Mouse (Mus musculus) forebrain, embryonic 16.5 days (tissue): Measurements from ENCODE around the gene Bad. TPM values are rescaled to one million over a fixed set of nuclear protein-coding genes. Genes with fewer than 3 reads are reported as not detected.

Source experiments
- ATAC-seq: fragments of 200-750 bp; cut with Nextera tagmentation; 2 replicates; pipeline ENCODE4 v1.8.0; 2017; ENCODE audit warnings: mild to moderate bottlenecking, moderate library complexity
- H3K27ac ChIP-seq: fragments of 300-500 bp; sonication (generic); 2 replicates; pipeline ENCODE4 v1.5.1; 2014; ENCODE audit warnings: low read length, control low read depth
- H3K27me3 ChIP-seq: fragments of 300-500 bp; sonication (generic); replicated peaks from 2 replicates; pipeline ENCODE4 v1.6.1; 2014; ENCODE audit warnings: low read length; ENCODE audit not compliant: control insufficient read depth, insufficient read depth
- H3K36me3 ChIP-seq: fragments of 300-500 bp; sonication (generic); 2 replicates; pipeline ENCODE4 v1.6.1; 2014; ENCODE audit not compliant: control insufficient read depth, insufficient read depth
- H3K4me1 ChIP-seq: fragments of 300-500 bp; sonication (generic); replicated peaks from 2 replicates; pipeline ENCODE4 v1.6.1; 2014; ENCODE audit warnings: low read length; ENCODE audit not compliant: control insufficient read depth, insufficient read depth
- H3K4me2 ChIP-seq: fragments of 300-500 bp; sonication (generic); 2 replicates; pipeline ENCODE4 v1.6.1; 2014; ENCODE audit warnings: mild to moderate bottlenecking, low read length, control low read depth
- H3K4me3 ChIP-seq: fragments of 300-500 bp; sonication (generic); replicated peaks from 2 replicates; pipeline ENCODE4 v1.5.1; 2014; ENCODE audit warnings: mild to moderate bottlenecking, low read length, control low read depth
- H3K9ac ChIP-seq: fragments of 300-500 bp; sonication (generic); replicated peaks from 2 replicates; pipeline ENCODE4 v1.6.1; 2014; ENCODE audit warnings: low read depth, low read length, control low read depth
- H3K9me3 ChIP-seq: fragments of 300-500 bp; sonication (generic); 2 replicates; pipeline ENCODE4 v1.6.1; 2016; ENCODE audit warnings: low read length; ENCODE audit not compliant: control insufficient read depth
- WGBS: fragments of 180-500 bp; shearing (Covaris S2); extraction: QIAGEN DNeasy Blood & Tissue Kit; methylation state at CpG from one replicate; pipeline ENCODE4 v1.1.7; 2014; 5-methylcytosine and 5-hydroxymethylcytosine counted together
- polyA plus RNA-seq: library from polyadenylated mRNA; unstranded; fragments of >200 nt; fragmentation: Nextera tagmentation; extraction: Ambion mirVana; gene quantifications from 2 replicates; pipeline ENCODE4 v1.2.1, GENCODE M21; 2015

Bad gene
- polyA plus RNA-seq, 1 experiment from 2014 or later, result 88.4 TPM

DNA sequence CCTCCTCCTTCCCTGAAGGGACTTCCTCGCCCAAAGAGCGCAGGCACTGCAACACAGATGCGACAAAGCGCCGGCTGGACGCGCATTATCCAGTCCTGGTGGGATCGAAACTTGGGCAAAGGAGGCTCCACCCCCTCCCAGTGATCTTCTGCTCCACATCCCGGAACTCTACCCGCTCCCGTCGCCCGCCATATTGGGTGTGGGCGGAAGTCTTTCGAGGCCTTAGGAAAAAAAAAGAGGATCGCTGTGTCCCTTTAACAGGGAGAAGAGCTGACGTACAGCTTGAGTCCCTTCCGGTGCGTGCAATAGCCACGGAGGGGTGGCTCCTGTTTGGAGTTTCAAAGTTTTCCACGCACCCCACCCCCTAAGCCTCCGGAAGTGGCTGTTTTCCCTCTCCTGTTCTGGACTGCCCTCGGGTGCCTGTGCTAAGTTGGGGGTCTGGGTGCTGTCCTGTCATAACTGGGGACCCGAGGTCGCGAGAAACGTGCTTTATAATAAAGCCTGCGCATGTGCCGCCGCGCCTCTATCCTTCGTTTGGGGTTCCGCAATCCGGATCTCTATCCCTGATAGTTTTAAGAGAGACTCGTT, 9.8 kb downstream of the Bad start:
- H3K9me3 ChIP-seq, result no peaks in the 10 kb centered on the region

DNA sequence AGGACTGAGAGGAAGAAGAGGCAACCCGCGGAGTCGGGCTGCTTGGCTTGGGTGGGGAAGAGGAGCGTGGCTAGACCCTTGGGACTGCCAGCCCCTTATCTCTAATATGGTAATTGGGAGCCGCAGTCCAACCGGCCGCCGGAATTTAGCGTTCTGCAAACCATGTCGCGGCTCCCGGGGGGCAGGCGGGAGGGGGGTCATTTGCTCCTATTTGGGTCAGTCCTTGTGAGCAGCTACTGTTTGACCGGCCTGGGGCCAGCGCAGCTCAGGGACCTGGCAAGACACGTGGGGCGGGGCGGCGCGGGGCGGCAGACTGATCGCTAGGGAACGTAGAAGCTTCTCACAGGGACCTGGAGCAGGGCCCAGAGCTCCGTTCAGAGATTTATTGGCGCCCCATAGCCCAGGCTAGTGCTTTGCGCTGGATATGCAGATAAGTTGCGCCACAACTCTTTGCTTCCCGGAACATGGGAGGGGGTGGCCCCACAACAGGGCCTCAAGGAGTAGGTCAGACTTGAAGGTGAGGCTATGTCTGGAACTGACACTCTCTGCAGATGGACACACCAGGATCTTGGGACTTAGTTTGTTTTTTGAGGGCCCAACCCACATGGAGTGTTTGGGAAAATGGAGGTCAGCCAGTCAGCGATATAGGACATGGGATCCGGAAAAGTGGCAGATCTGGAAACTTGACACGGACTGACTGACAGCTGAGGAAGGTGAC, 10.5 kb downstream of the Bad start:
- Histone ChIP-seq H3K4me3 (peak overlapping the region; percentile 68), H3K36me3 (no peaks in the 10 kb centered on the region), H3K9ac (peak overlapping the region; percentile 76), H3K4me2 (peak overlapping the region; percentile 77), H3K9me3 (no peaks in the 10 kb centered on the region), H3K27me3 (no peaks in the 10 kb centered on the region), H3K27ac (peak overlapping the region; percentile 95), H3K4me1 (peaks cover 17% of the 10 kb centered on the region)
- peak; percentile 39 for ATAC-seq
- 3% methylated on average over 31 of the region's 31 CpGs for WGBS

More for the DNA sequence above, 9.8 kb downstream of the Bad start:
- Histone ChIP-seq H3K36me3 (no peaks in the 10 kb centered on the region), H3K27me3 (no peaks in the 10 kb centered on the region), H3K4me2 (peak overlapping the region; percentile 77), H3K4me3 (peak overlapping the region; percentile 68), H3K27ac (peak overlapping the region; percentile 95), H3K9ac (peak overlapping the region; percentile 76), H3K4me1 (peaks cover 17% of the 10 kb centered on the region)
- under 1% methylated on average over 35 of the region's 35 CpGs for WGBS
- ATAC-seq, result peak; percentile 90

- ATAC-seq, result no peak
- peak overlapping the region; percentile 14; the same call in 1 of the 2 replicates for H3K9ac ChIP-seq
- H3K36me3 ChIP-seq, result no peaks in the 10 kb centered on the region
- no peak overlapping the region; the same call in 1 of the 2 replicates for H3K27ac ChIP-seq
- WGBS, result 28% methylated on average over 3 of the region's 3 CpGs
- H3K4me3 ChIP-seq, result no peak overlapping the region; the same call in 1 of the 2 replicates
- H3K4me1 ChIP-seq, result peaks cover 17% of the 10 kb centered on the region
- H3K27me3 ChIP-seq, result no peaks in the 10 kb centered on the region
- no peaks in the 10 kb centered on the region for H3K9me3 ChIP-seq
- H3K4me2 ChIP-seq, result peak overlapping the region; percentile 77
Measured at GRCm38 (mm10) chr19:6952712-6953037, 11.0 kb downstream of the Bad start.

- H3K36me3 ChIP-seq, result no peaks in the 10 kb centered on the region
- H3K9ac ChIP-seq, result no peak overlapping the region
- peaks cover 17% of the 10 kb centered on the region for H3K4me1 ChIP-seq
- no peak overlapping the region for H3K27ac ChIP-seq
- no peak overlapping the region for H3K4me2 ChIP-seq
- H3K4me3 ChIP-seq, result no peak overlapping the region
- H3K27me3 ChIP-seq, result no peaks in the 10 kb centered on the region
- ATAC-seq, result no peak
- H3K9me3 ChIP-seq, result no peaks in the 10 kb centered on the region
- 45% methylated on average over 9 of the region's 9 CpGs for WGBS
Measured at GRCm38 (mm10) chr19:6954046-6954445, 12.4 kb downstream of the Bad start.

GRCm38 (mm10) chr19:6955424-6955823, 13.8 kb downstream of the Bad start:
- no peak overlapping the region for H3K4me2 ChIP-seq
- no peak overlapping the region for H3K9ac ChIP-seq
- H3K4me3 ChIP-seq, result no peak overlapping the region
- WGBS, result 90% methylated on average over 7 of the region's 7 CpGs
- no peak for ATAC-seq
- H3K36me3 ChIP-seq, result no peaks in the 10 kb centered on the region
- H3K4me1 ChIP-seq, result peaks cover 11% of the 10 kb centered on the region
- no peak overlapping the region for H3K27ac ChIP-seq
- no peaks in the 10 kb centered on the region for H3K9me3 ChIP-seq
- H3K27me3 ChIP-seq, result no peaks in the 10 kb centered on the region

DNA sequence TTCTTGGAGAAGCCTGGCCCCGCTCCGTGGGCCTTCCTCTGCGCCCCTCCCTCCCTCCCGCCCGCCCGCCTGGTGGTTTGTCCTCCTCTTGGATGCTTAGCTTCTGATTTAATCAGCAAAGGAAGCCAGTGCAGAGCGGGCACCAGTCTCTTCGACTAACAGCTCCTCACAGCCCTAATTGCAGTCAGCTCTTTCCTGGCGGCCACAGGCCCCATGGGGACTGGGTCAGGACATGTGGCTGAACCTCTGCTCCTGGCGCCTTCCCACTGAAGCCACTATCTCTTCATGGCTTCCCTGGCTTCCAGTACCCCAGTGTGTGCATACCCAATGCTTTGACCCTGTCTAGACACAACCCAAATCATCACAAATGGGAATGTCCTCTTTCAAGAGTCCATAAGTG, 14.8 kb downstream of the Bad start:
- H3K36me3 ChIP-seq, result no peaks in the 10 kb centered on the region
- no peak overlapping the region for H3K4me2 ChIP-seq
- H3K4me3 ChIP-seq, result no peak overlapping the region
- H3K27me3 ChIP-seq, result no peaks in the 10 kb centered on the region
- peaks cover 11% of the 10 kb centered on the region for H3K4me1 ChIP-seq
- no peak overlapping the region for H3K27ac ChIP-seq
- no peaks in the 10 kb centered on the region for H3K9me3 ChIP-seq
- H3K9ac ChIP-seq, result no peak overlapping the region
- 87% methylated on average over 10 of the region's 10 CpGs for WGBS
- ATAC-seq, result no peak

GRCm38 (mm10) chr19:6968491-6969271, 27.0 kb downstream of the Bad start:
- 16% methylated on average over 15 of the region's 15 CpGs for WGBS
- Histone ChIP-seq H3K9ac (no peak overlapping the region), H3K4me2 (peak overlapping the region; percentile 47), H3K27me3 (peaks cover 15% of the 10 kb centered on the region; the same call in 1 of the 2 replicates), H3K4me1 (peaks cover 14% of the 10 kb centered on the region), H3K36me3 (no peaks in the 10 kb centered on the region), H3K4me3 (peak overlapping the region; percentile 42), H3K27ac (no peak overlapping the region), H3K9me3 (no peaks in the 10 kb centered on the region)
- ATAC-seq, result no peak

GRCm38 (mm10) chr19:6969291-6969664, 27.6 kb downstream of the Bad start:
- Histone ChIP-seq H3K4me3 (peak overlapping the region; percentile 42), H3K4me2 (peak overlapping the region; percentile 47), H3K9ac (peak overlapping the region; percentile 57), H3K9me3 (no peaks in the 10 kb centered on the region), H3K27me3 (peaks cover 15% of the 10 kb centered on the region; the same call in 1 of the 2 replicates), H3K36me3 (no peaks in the 10 kb centered on the region), H3K4me1 (peaks cover 16% of the 10 kb centered on the region), H3K27ac (no peak overlapping the region)
- ATAC-seq, result no peak
- under 1% methylated on average over 20 of the region's 20 CpGs for WGBS
